Mouse (Mus musculus): ENCODE measurements around the gene Pex12. TPM values are rescaled to one million over a fixed set of nuclear protein-coding genes. Genes with fewer than 3 reads are reported as not detected.

Pex12 gene
- polyA plus RNA-seq, 1 experiment from 2014 or later: 14.4 TPM

DNA sequence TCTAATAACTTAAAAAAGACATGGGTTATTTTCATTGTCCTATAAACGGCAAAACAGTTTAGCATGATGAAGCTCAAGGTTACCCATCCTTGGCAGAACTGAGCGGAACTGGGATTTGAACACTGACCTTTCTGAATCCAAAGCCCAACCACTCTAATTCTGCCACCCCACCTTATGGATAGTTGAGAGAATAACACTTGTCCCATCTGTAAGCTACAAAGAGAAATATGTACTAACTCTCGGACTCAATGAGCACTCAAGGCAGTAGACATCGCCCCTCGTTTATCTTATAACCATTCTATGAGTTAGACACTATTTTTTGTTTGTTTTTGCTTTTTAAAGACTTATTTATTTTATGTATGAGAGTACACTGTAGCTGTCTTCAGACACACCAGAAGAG lies 13.3 kb downstream of the Pex12 start:
- H3K36me3 ChIP-seq: 0 out of 2 replicates have a peak, but pooled peaks cover under 1% of the 10 kb centered on the region
- 87% methylated on average over 5 of the region's 5 CpGs for WGBS
- no peaks in the 10 kb centered on the region for H3K27me3 ChIP-seq
- no peak overlapping the region for H3K4me3 ChIP-seq (replicated peaks)
- H3K9ac ChIP-seq: no peak overlapping the region
- peaks cover 10% of the 10 kb centered on the region for H3K4me1 ChIP-seq
- ATAC-seq (ENCODE audit: insufficient number of reproducible peaks, low FRiP score, low TSS enrichment, low read depth): no peak
- H3K9me3 ChIP-seq (replicated peaks): no peaks in the 10 kb centered on the region
- no peak overlapping the region for H3K4me2 ChIP-seq (replicated peaks)
- no peak overlapping the region for H3K27ac ChIP-seq (replicated peaks)

DNA sequence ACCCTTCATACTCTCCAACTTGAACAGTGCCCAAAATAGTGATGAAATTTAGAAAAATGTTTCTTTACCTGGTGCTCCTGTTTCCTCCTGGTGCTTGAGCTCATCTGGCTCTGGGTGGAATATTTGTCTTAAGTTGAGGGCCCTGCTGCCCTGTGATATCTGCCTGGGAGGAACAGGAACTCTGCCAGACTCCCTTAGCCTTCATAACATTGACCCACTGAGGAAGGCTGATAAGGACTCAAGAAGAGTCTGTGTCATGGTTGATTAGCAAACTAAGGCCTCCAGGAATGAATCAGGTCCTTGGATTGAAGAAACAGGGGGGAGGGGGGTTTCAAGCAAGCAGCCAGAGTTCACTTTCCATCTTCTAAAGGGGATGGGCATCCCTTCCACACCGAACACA lies 15.8 kb downstream of the Pex12 start, which contains the start of gene Slfn14:
TSS of gene Slfn14 (minus strand) at position 161 of the 400 bp plus-strand sequence.
- WGBS: 68% methylated on average over 1 of the region's 1 CpGs
- no peak for ATAC-seq (ENCODE audit: insufficient number of reproducible peaks, low FRiP score, low TSS enrichment, low read depth)
- no peaks in the 10 kb centered on the region for H3K9me3 ChIP-seq (replicated peaks)
- no peaks in the 10 kb centered on the region for H3K4me1 ChIP-seq
- no peak within 1 kb of the TSS for H3K4me2 ChIP-seq (replicated peaks)
- H3K27ac ChIP-seq (replicated peaks): no peak within 1 kb of the TSS
- no peak within 1 kb of the TSS for H3K9ac ChIP-seq
- no peaks in the 10 kb centered on the region for H3K36me3 ChIP-seq
- H3K4me3 ChIP-seq (replicated peaks): no peak within 1 kb of the TSS
- no peaks in the 10 kb centered on the region for H3K27me3 ChIP-seq

DNA sequence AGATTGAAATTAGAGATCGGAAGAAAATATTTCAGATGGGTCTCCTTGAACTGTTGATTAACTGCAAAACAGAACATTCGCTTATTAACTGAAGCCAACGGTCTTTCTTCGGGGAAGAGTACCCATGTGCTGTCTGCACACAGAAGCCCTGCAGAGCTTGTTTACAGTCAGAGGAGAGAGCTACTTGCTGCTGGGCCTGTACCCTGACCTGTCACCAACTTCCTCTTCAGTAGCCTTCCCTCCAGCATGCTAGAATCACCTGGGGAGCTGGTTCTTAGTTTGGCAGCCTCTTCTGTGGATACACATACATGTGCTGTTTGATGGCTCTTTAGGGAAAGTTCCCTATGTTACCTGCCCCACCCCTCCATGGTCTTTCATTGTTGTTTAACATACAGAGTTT lies 16.8 kb downstream of the Pex12 start:
- ATAC-seq (ENCODE audit: insufficient number of reproducible peaks, low FRiP score, low TSS enrichment, low read depth): no peak
- 85% methylated on average over 4 of the region's 4 CpGs for WGBS
- no peak overlapping the region for H3K4me3 ChIP-seq (replicated peaks)
- H3K4me2 ChIP-seq (replicated peaks): no peak overlapping the region
- H3K9ac ChIP-seq: no peak overlapping the region
- H3K9me3 ChIP-seq (replicated peaks): no peaks in the 10 kb centered on the region
- no peak overlapping the region for H3K27ac ChIP-seq (replicated peaks)
- no peaks in the 10 kb centered on the region for H3K4me1 ChIP-seq
- H3K27me3 ChIP-seq: no peaks in the 10 kb centered on the region
- H3K36me3 ChIP-seq: no peaks in the 10 kb centered on the region

DNA sequence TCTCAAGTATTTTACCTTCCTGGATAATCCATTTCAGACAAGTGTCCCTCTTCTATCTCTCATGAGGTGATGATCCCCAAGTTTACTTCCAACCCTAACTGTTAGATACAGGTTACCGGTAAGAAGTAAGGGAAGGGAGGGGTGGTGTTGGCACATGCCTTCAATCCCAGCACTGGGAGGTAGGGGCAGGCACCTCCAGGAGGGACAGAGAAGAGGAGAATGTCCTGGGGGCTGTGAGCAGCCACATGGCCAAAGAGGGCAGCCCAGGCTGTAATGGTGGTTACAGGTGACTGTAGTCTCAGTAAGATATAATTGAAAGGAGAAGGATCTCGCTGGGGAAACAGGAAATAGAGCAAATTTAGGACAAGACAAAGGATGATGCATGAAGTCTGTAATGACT lies 20.3 kb downstream of the Pex12 start:
- Histone ChIP-seq H3K27ac (replicated peaks) (no peak overlapping the region), H3K4me3 (replicated peaks) (no peak overlapping the region), H3K27me3 (no peaks in the 10 kb centered on the region), H3K9ac (no peak overlapping the region), H3K9me3 (replicated peaks) (no peaks in the 10 kb centered on the region), H3K4me2 (replicated peaks) (no peak overlapping the region), H3K36me3 (no peaks in the 10 kb centered on the region), H3K4me1 (no peaks in the 10 kb centered on the region)
- 50% methylated on average over 2 of the region's 2 CpGs for WGBS
- no peak for ATAC-seq (ENCODE audit: insufficient number of reproducible peaks, low FRiP score, low TSS enrichment, low read depth)

DNA sequence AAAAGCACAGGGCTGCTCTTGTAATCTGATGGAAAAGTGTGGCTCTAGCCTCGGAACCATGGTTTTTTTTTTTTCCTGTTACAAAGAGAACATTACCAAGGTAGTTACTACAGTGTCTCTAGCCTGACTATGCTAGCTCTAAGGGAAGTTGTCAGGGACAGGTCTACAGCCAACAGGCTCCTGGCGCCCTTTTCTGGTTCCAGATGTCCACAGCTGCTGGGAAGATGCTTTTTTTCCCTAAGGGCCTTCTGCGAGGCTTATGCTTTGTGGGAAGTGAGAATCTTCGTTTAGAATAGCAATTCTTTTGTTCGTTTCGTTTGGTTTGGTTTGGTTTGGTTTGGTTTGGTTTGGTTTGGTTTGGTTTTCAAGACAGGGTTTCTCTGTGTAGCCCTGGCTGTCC lies 22.7 kb downstream of the Pex12 start:
- Histone ChIP-seq H3K4me3 (replicated peaks) (no peak overlapping the region), H3K36me3 (no peaks in the 10 kb centered on the region), H3K9ac (no peak overlapping the region), H3K27me3 (no peaks in the 10 kb centered on the region), H3K27ac (replicated peaks) (no peak overlapping the region), H3K4me1 (no peaks in the 10 kb centered on the region), H3K9me3 (replicated peaks) (no peaks in the 10 kb centered on the region), H3K4me2 (replicated peaks) (no peak overlapping the region)
- ATAC-seq (ENCODE audit: insufficient number of reproducible peaks, low FRiP score, low TSS enrichment, low read depth): no peak
- WGBS: 70% methylated on average over 6 of the region's 6 CpGs

DNA sequence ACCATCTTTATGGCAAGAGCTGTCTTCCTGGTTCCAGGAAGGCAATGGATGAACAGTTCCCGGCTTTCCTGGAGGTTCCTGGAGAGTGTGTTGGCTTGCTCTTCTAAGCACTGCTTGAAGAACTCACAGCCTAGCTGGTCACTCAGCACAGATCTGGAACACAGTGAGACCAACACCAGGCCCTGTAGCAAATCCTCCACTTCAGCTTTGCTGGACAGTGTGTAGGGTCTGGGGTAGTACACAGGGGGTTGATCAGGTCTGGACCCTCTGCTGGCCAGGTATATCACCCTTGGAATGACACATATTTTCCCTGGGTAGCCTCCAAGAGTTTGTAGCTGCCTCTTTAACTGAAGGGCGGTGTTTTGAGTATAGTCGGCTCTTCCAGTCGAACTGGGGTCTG lies 23.4 kb downstream of the Pex12 start:
- Histone ChIP-seq H3K9me3 (replicated peaks) (no peaks in the 10 kb centered on the region), H3K9ac (no peak overlapping the region), H3K27ac (replicated peaks) (no peak overlapping the region), H3K4me1 (no peaks in the 10 kb centered on the region), H3K4me2 (replicated peaks) (no peak overlapping the region), H3K36me3 (no peaks in the 10 kb centered on the region), H3K4me3 (replicated peaks) (no peak overlapping the region), H3K27me3 (no peaks in the 10 kb centered on the region)
- ATAC-seq (ENCODE audit: insufficient number of reproducible peaks, low FRiP score, low TSS enrichment, low read depth): no peak
- WGBS: 88% methylated on average over 4 of the region's 4 CpGs

DNA sequence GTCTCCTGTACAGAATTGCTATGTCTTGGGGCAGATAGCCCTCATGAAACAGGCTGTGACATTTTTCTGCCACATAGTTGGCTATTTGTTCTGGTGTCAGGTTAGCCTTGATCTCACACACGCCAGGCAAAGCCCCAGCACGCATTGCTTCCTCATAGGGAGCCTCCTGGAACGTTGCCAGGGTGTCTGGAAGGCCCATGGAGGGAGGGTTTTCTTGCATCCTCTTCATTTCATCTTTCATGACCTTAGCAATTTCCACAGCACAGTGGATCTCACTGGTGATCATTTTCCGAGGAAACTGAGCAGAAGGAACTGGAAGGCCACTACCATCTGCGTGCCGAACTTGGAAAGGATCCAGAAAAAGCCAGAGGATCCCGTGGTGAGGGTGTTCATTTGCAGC lies 26.1 kb downstream of the Pex12 start:
- no peak overlapping the region for H3K4me3 ChIP-seq (replicated peaks)
- ATAC-seq (ENCODE audit: insufficient number of reproducible peaks, low FRiP score, low TSS enrichment, low read depth): no peak

DNA sequence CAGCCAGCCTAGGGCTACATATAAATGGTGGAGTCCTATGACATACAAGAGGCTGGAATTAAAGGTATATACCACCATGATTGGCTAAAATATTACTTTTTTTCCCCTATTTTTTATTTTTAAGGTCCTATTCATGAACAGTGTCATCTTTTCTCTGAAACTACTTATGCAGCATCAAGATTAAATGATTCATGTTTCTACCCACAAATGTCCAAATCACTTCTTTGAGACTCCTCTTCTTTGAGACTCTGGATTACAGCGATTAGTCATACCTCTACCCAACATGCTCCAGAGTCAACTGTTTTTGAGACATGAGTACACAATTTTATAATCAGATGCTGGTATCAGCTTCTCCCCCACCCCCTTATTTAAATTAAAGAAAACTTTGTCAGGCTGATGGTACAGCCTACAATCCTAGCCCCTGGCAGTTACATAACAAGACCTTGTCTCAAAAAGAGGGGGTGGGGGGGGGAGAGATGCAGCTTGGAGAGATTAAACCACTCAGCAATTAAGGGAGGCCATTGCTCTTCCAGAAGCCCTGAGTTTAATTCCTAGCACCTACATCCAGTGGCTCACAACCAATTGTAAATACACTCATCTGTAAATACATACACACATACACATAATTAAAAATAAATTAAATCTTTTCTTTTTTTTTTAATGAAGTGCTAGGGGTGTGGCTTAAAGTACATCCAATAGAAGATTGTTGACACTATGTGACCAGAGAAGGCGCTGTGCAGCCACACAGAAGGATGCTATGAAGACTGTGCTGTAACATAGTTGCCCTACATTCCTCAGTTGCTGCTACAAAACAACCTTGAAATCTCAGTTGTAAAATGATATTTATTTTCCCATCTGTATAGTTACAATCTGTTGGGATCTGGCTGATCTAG lies 30.2 kb downstream of the Pex12 start:
- no peak overlapping the region for H3K9ac ChIP-seq
- H3K4me2 ChIP-seq (replicated peaks): 0 out of 2 replicates have a peak overlapping the region, but pooled peaks have one; percentile 69
- H3K4me3 ChIP-seq (replicated peaks): no peak overlapping the region
- 13% methylated on average over 2 of the region's 2 CpGs for WGBS
- no peak for ATAC-seq (ENCODE audit: insufficient number of reproducible peaks, low FRiP score, low TSS enrichment, low read depth)
- H3K36me3 ChIP-seq: no peaks in the 10 kb centered on the region
- H3K27ac ChIP-seq (replicated peaks): no peak overlapping the region
- H3K9me3 ChIP-seq (replicated peaks): no peaks in the 10 kb centered on the region
- H3K4me1 ChIP-seq: no peaks in the 10 kb centered on the region
- no peaks in the 10 kb centered on the region for H3K27me3 ChIP-seq

More for the DNA sequence above, 26.1 kb downstream of the Pex12 start:
- Histone ChIP-seq H3K36me3 (no peaks in the 10 kb centered on the region), H3K4me1 (no peaks in the 10 kb centered on the region), H3K27me3 (no peaks in the 10 kb centered on the region), H3K9ac (no peak overlapping the region), H3K27ac (replicated peaks) (no peak overlapping the region), H3K9me3 (replicated peaks) (no peaks in the 10 kb centered on the region), H3K4me2 (replicated peaks) (no peak overlapping the region)
- WGBS: 59% methylated on average over 7 of the region's 7 CpGs

DNA sequence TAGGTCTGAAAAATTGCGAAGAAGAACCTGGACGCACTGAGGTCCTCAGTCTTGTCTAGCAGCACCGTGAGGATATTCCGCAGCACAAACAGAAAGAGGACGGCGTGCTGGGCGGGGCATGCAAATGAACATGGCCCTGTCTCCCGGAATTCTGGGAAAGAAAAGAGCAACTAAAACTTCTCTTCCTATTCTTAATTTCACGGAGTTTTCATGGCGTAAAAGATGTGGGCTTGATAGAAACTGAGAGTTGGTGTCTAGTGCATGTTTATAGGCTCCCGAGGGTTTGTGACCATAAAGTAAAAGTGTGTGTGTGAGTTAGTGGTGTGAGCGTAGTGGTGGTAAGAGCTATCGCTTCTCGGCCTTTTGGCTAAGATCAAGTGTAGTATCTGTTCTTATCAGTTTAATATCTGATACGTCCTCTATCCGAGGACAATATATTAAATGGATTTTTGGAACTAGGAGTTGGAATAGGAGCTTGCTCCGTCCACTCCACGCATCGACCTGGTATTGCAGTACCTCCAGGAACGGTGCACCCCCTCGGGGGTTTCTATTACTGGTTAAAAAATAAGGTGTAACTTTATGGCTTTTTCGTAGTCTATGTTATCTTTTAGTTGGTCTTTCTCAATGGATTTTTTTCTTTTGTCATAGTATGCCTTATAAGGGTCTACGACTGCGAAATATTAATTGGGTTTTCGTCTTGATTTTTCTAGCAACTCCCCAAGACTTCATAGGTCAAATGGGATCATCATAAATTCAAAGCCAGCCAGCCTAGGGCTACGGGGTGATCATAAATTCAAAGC lies 31.0 kb downstream of the Pex12 start:
- H3K36me3 ChIP-seq: no peaks in the 10 kb centered on the region
- no peaks in the 10 kb centered on the region for H3K4me1 ChIP-seq
- no peaks in the 10 kb centered on the region for H3K27me3 ChIP-seq
- H3K27ac ChIP-seq (replicated peaks): peak overlapping the region; percentile 79
- peak overlapping the region; percentile 51 for H3K9ac ChIP-seq
- peak; percentile 87 for ATAC-seq (ENCODE audit: insufficient number of reproducible peaks, low FRiP score, low TSS enrichment, low read depth)
- peak overlapping the region; percentile 69 for H3K4me2 ChIP-seq (replicated peaks)
- peak overlapping the region; percentile 55 for H3K4me3 ChIP-seq (replicated peaks)
- under 1% methylated on average over 26 of the region's 26 CpGs for WGBS
- H3K9me3 ChIP-seq (replicated peaks): no peaks in the 10 kb centered on the region

DNA sequence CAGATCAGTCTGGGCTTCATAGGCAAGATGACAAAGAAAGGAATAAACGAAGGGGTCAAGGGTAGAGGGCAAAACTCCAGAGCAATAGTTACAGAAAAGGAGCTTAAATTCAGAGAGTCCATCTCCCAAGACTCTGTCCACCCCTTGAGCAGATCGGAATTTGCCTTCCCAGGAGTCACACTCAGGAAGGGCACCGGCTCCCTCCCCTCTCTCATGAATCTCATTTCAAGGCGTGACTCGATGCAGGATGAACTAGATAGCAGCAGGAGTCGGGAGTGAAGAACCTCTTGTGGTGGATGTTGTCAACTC lies 31.6 kb downstream of the Pex12 start:
- Histone ChIP-seq H3K27ac (replicated peaks) (no peak overlapping the region), H3K27me3 (no peaks in the 10 kb centered on the region), H3K4me1 (no peaks in the 10 kb centered on the region), H3K4me3 (replicated peaks) (peak overlapping the region; percentile 55), H3K4me2 (replicated peaks) (peak overlapping the region; percentile 69), H3K9me3 (replicated peaks) (no peaks in the 10 kb centered on the region), H3K36me3 (no peaks in the 10 kb centered on the region), H3K9ac (peak overlapping the region; percentile 51)
- WGBS: under 1% methylated on average over 6 of the region's 6 CpGs
- peak; percentile 21; the same call in 1 of the 2 replicates for ATAC-seq (ENCODE audit: insufficient number of reproducible peaks, low FRiP score, low TSS enrichment, low read depth)

DNA sequence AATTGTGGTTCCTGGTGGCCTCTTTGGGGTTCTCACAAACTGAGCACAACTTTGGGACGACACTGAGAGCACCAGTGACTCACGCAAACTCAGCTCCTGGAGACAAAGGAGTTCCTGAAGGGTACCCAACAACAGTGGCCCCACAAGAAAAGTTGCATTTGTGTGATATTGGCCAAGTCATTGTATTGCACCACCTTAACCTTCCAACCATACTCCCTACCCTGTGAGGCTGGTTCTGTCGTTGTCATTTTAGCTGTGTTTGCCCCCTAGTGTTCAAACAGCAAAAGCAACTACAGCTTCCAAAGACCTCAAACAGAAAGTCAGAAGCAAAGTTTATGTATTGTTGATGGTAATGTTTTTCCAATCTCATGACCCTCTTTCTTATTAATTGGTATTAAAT lies 39.2 kb downstream of the Pex12 start:
- Histone ChIP-seq H3K9me3 (replicated peaks) (no peaks in the 10 kb centered on the region), H3K9ac (no peak overlapping the region), H3K4me3 (replicated peaks) (no peak overlapping the region), H3K27me3 (no peaks in the 10 kb centered on the region), H3K36me3 (no peaks in the 10 kb centered on the region), H3K27ac (replicated peaks) (no peak overlapping the region), H3K4me2 (replicated peaks) (no peak overlapping the region), H3K4me1 (no peaks in the 10 kb centered on the region)
- WGBS: 61% methylated on average over 3 of the region's 3 CpGs
- ATAC-seq (ENCODE audit: insufficient number of reproducible peaks, low FRiP score, low TSS enrichment, low read depth): no peak
